Mouse (Mus musculus) layer of hippocampus, postnatal 10 days (tissue): ENCODE measurements around the gene Fkbp14. TPM values are rescaled to one million over a fixed set of nuclear protein-coding genes. Genes with fewer than 3 reads are reported as not detected.

Experiments used
- DNase-seq, 2 experiments: peaks; one replicate each; pipeline ENCODE4 v3.0.0; 2021; ENCODE audit warnings: low spot score in 2 of 2
- total RNA-seq, 2 experiments: library from RNA; stranded (reverse); gene quantifications; 2 replicates each; pipeline ENCODE4 v1.2.3; 2021

The Fkbp14 gene
- total RNA-seq, 2 experiments from 2014 or later, result 10.9 to 13.1 TPM

GRCm38 (mm10) chr6:54549311-54549710 is 47.8 kb downstream of the Fkbp14 start:
- DNase-seq, result no peak

- no peak for DNase-seq
Observed at GRCm38 (mm10) chr6:54548314-54549019, 48.6 kb downstream of the Fkbp14 start.

- DNase-seq, result no peak
Observed at GRCm38 (mm10) chr6:54543646-54544045, 53.5 kb downstream of the Fkbp14 start.

- no peak for DNase-seq
Observed at GRCm38 (mm10) chr6:54542836-54543235, 54.3 kb downstream of the Fkbp14 start.

GRCm38 (mm10) chr6:54540252-54540887 is 56.7 kb downstream of the Fkbp14 start:
- DNase-seq, result no peak

GRCm38 (mm10) chr6:54539396-54539795 is 57.7 kb downstream of the Fkbp14 start:
- no peak for DNase-seq

- no peak for DNase-seq
Observed at GRCm38 (mm10) chr6:54538773-54539173, 58.3 kb downstream of the Fkbp14 start.

GRCm38 (mm10) chr6:54537053-54537452 is 60.1 kb downstream of the Fkbp14 start:
- DNase-seq, result no peak

DNA sequence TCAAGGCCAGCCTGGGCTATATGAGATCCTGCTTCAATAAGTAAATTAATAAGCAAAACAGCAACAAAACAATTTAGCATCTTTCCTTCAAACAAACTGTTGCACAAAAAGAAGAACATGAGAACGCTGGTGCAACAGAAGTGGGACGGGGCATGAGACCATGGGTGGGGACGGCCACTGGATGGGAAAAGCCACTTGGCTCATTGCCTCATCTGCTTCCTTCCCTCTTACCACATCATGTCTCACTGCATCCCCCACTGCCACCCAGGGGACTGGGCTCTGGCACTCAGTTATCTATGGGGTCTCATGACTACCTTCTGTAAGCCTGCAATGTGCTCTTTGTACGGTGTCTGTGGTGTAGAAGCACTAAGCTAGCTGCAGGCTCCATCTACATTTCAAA is 61.6 kb downstream of the Fkbp14 start:
- DNase-seq, result no peak

- peak in 1 of 2 experiments; percentile 17 for DNase-seq
Observed at GRCm38 (mm10) chr6:54531048-54531481, 66.0 kb downstream of the Fkbp14 start.

- no peak for DNase-seq
Observed at GRCm38 (mm10) chr6:54530182-54530581, 66.9 kb downstream of the Fkbp14 start.

DNA sequence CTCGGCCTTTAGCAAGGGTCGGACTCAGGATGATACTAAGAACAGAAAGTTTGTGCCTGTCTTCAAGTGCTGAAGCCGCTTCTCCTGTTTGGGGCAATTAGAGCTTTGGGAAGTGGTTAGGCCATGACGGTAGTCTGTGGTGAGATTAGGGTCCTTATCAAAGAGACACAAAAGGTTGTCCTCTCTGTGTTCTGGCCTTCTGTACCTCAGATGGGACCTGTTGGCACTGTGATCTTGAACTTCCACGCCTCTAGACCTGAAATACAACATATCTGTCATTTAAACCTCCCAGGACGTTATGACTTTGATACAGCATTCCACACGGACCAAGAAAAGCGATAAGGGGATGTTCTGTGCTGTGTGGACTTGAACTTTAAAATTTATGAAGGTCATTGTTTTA is 68.4 kb downstream of the Fkbp14 start:
- no peak for DNase-seq

Other genes with a start within 250 kb of the Fkbp14 start
- 100 to 1,000 TPM; 137 to 139 TPM for gene Wipf3, start 167.7 kb downstream of the Fkbp14 start, total RNA-seq
- gene Scrn1, start 30.8 kb downstream of the Fkbp14 start, total RNA-seq, result 100 to 1,000 TPM; 161 to 164 TPM
- gene Plekha8, start 2.2 kb downstream of the Fkbp14 start, total RNA-seq, result 10 to 100 TPM in 1 of 2 experiments, 1 to 10 TPM in 1; 9.5 to 12.3 TPM
- 100 to 1,000 TPM; 218 to 231 TPM for gene Mturn, start 84.3 kb upstream of the Fkbp14 start, total RNA-seq
- gene Znrf2, start 219.6 kb upstream of the Fkbp14 start, total RNA-seq, result 10 to 100 TPM; 44.1 to 50.0 TPM